Mouse (Mus musculus): ENCODE measurements at regions not wholly inside any gene's neighbourhood (a gene's known extent, or its start where the extent isn't known, plus 50 kb on each side); places are given as distances from the start of the nearest gene placed in this dataset.

DNA sequence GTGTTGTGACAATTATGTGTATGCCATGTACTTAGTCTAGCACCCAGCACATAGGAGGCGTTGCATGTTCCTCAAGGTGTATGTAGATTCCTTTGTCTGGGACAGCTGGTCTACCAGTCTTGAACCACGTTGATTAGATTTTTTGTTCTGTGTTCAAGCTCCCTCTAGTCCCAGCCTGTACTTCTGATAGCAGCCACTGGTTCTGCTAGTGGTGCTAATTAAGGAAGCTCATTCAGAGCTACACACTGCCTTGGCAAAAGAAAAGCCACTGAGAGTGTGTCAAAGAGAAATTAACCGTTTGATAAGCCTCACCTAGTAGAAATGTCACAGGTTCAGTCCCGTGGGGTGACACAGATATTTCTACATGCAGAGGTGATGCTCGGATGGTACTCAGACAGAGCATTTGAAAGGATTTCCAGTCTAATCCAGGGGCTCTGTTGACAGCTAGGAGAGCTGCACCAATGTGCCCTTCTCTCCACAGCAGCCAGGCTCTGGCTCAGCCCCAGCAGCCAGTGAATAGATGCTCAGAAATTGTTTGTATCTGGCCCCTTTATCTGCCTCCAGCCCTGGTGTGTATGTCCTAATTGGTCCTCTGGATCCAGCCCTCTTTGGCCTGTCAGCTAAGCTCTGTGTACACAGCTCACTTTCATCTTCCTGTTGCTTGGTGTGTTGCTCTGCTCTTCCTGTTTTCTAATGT lies 385.2 kb upstream of the Kif2a start:
- peak; percentile 35 to 59 for DNase-seq (ENCODE audit: low spot score in 2 of 2)

- no peak for DNase-seq (ENCODE audit: low spot score in 2 of 2)
These were observed 376.9 kb upstream of the Kif2a start for GRCm38 (mm10) chr13:107398621-107399363.

DNA sequence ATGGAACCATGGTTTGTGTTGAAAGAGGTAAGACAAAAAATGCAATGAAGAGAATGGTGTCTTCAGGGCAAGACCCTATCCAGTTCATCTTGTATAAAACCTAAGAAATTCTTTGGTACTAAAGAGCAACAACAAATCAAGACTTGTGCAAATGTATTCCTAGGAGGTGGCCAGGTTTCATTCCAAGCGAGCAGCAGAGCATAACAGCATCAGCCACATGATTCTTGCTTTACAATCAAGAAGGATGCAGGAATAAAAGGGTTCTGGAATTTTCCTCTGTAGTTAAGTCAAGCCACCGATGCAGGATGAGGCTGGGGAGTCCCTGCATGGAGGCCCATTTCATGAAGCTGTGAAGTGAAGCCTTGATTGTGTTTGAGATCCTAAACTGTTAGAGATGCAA lies 374.1 kb upstream of the Kif2a start:
- no peak for DNase-seq (ENCODE audit: low spot score in 2 of 2)

DNA sequence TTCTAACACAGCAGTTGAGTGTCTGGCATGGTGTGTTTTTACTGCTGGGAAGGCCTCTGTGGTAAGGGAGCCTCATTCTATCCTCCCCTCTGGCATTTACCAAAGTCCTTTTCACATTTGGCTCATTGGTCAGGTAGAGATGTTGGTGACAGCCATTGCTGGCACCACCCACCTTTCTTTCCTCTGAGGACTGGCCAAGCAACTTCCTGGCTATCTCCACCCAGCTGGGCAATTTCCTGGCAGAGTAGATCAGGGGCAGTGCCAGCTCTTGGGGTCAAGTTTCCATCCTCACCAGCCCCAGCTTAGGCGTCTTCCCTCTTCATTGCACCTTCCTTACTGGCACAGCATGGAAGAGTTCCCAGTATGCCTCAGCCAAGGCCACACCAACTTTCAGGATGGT lies 372.5 kb upstream of the Kif2a start:
- no peak for DNase-seq (ENCODE audit: low spot score in 2 of 2)

- no peak for DNase-seq (ENCODE audit: low spot score in 2 of 2)
These were observed 367.7 kb upstream of the Kif2a start for GRCm38 (mm10) chr13:107389535-107390150.

DNA sequence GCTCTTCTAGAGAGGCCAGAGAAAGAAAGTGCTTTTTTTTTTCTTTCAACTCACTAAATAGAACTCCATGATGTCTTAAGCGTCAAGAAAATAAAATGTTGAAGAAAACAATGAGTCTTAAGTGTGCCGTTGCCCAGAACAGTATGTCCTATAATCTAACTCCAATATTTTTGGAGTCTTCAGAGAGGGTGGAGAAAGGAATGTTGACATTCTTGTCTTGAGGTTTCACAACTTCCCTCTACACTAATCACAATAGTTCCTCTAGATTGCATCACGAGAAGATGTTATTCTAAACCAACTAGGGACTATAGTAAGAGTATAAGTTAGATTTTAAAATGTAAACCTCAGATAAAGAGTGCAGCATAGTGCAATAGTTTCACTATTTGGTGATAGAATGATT lies 367.1 kb upstream of the Kif2a start:
- no peak for DNase-seq (ENCODE audit: low spot score in 2 of 2)

DNA sequence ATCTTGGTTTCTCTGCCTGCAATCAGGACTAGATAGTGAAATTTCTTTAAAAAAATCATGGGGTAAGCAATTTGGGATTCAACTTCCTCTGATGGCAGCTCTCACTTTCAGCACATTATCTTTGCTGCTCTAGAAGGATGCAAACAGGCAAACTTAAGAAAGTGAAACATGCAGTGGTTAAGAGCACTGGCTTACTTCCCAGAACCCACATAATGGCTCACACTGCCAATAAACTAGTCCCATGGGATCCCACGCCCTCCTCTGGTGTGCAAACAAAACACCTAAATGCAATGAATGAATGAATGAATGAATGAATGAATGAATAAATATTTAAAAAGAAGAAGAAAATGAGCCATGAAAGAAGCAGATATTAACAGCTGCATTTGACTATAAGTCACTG lies 356.1 kb upstream of the Kif2a start:
- no peak for DNase-seq (ENCODE audit: low spot score in 2 of 2)

DNA sequence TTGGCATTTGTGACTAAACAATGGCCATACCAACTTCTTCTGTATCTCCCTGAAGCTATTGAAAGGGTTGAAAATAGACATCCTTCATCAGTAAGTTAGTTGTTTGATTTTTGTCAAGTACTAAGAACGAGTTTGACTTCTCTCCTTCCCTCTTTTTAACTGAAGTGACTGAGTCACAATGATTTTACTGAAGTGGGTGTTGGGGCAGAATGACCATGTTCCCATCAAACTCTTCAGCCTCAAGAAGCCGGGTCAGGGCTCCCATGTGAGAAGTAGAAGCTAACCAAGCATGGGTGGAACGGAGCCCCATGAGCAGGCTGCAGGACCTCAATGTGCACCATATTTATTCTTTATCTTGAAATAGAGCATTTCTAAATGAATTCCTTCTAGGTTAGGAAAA lies 350.7 kb upstream of the Kif2a start:
- DNase-seq (ENCODE audit: low spot score in 2 of 2) = no peak

- no peak for DNase-seq (ENCODE audit: low spot score in 2 of 2)
These were observed 350.0 kb upstream of the Kif2a start for GRCm38 (mm10) chr13:107371616-107372582.

DNA sequence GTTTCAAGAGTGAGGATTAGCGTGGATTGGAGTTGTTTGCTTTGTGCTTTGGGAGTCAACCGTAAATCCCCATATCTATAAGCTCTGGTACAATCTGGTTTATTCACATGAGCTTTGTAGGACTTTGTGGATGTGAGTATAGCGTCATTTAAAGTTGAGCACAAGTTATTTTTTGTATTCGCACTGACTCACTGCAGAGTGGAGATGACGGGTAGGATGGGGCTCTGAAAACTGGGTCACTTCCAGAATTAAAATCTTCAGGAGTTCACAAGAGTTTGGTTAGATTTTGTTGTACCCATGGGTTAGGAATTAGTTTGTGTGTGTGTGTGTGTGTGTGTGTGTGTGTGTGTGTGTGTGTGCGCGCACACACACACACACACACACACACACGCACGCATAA lies 345.7 kb upstream of the Kif2a start:
- DNase-seq (ENCODE audit: low spot score in 2 of 2) = no peak

DNA sequence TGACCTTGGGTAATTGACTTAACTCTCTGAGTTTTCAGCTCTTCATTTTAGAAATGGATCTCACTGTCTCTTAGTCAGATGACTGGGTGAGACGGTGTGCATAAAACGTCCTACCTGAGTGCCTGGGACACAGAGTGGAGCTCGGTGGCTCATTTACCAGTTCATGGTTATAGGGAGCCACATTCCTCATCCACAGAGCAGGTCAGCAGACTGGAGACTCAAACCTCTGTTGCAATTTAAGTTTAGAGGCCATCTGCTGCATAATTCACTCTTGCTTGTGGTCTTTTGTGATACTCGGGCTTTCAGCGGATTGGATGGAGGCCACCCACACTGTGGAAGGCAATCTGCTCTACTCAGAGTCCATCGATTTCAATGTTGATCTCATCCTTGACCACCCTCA lies 343.8 kb upstream of the Kif2a start:
- DNase-seq (ENCODE audit: low spot score in 2 of 2) = no peak

- DNase-seq (ENCODE audit: low spot score in 2 of 2) = no peak
These were observed 343.3 kb upstream of the Kif2a start for GRCm38 (mm10) chr13:107365241-107365640.

DNA sequence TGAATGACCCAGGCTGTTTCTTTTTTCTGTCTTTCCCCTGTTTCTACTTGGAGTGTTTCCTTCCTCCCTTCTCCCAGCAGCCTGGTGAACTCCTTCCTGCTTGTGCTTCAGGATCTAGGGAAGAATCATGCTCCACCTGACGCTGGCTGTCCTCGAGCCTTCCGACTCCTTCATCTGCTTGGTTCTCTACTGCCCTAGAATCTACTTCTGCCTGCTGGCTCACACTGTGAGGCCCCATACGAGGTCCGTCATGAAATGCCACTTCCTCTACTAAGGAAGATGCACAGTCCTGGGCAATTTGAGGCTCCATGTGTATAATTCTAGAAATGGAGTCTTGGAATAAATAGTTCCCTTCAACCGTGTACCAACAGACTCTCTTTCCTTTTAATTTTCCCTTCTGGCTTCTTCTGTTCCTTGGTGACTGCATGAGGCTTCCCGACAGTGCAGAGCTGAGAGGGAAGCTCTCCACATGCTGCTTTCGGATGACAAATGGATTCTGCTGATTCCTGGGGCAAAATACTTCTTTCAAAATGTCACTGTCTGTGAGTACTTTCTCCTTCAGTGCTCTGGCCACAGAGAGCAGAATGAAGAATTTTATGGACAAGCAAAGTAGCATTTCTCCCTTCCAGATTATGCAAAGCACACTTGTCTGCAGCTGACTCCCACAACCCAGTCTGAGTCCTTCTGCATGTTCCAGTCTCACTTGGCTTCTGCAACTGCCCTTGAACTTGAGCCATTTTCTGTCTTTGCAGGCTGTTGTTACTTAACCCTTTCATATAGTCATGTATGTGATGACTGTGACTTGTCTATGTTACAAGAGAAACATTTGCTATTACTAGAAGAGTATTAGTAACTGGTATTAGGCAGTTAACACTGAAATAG lies 341.1 kb upstream of the Kif2a start:
- DNase-seq (ENCODE audit: low spot score in 2 of 2) = peak; percentile 12 to 46

DNA sequence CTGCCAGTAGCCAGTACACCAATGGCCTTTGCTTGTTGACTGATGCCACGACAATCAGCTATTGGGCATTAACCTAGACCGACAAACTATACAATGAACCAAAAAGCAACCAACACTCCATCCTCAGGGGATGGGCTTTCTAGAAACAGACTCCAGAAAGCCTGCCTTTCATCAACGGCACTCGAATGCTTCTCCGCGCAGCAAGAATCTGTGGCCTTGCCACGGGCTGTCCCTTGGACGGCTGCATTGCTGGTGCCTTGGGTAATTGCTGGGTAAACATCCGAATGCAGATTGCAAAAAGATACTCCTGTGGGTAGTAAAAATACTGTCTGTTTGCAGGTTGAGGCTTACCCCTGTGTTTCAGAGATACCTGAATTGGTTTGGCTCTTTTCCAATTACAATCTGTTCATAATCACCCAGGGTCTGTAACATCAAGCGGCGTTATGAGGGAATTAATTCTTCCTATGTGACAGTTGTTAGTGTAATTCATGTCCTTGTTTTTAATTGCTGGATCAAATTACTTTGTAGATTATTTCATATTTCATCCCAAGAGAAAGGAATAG lies 319.0 kb upstream of the Kif2a start:
- DNase-seq (ENCODE audit: low spot score in 2 of 2) = no peak

DNA sequence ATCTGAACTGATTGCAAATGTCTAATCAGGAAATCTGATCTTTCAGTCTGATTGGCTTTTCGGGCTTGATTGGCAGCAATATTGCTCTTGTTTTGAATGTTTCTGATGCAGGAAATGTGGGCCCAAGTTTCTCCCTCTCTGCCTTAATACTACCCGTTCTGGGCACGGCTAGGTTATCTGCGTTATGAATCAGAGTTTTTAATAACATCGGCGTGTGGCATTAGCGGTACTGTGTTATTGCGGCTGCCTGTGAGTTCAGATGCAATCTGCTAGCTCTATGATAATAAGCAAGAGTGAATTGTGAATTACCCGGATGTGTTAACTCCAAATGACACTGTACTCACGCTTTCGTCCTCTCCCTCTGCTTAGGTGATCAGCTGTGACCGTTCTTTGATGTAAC lies 316.2 kb upstream of the Kif2a start:
- peak; percentile 5 to 59 for DNase-seq (ENCODE audit: low spot score in 2 of 2)

DNA sequence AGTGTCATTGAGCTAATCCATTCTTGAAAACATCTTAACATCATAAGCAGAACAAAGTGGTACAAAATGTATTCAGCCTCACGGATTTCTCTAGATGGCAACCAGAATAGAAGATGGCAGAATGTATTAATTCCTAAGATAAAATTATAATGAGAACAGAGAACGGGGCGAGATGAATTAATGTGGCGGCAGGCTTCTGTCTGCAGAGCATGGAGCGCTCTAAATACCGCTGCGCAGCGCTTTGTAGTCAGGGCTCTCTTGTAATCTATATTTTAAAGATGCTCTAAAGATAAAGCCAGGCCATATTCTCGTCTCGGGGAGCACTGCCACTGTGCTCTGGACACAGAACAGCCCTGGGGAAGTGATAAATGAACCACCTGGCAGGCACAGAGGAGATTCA lies 315.2 kb upstream of the Kif2a start:
- DNase-seq (ENCODE audit: low spot score in 2 of 2) = peak in 1 of 2 experiments; percentile 52

GRCm38 (mm10) chr13:107329348-107329747 lies 307.4 kb upstream of the Kif2a start:
- no peak for DNase-seq (ENCODE audit: low spot score in 2 of 2)

- peak; percentile 55 to 79 for DNase-seq (ENCODE audit: low spot score in 2 of 2)
These were observed 304.0 kb upstream of the Kif2a start for GRCm38 (mm10) chr13:107325707-107326495.

- no peak for DNase-seq (ENCODE audit: low spot score in 2 of 2)
These were observed 292.8 kb upstream of the Kif2a start for GRCm38 (mm10) chr13:107314746-107315145.
